Mouse (Mus musculus): ENCODE measurements at regions not wholly inside any gene's neighbourhood (a gene's known extent, or its start where the extent isn't known, plus 50 kb on each side); places are given as distances from the start of the nearest gene placed in this dataset.

- H3K27me3 ChIP-seq (ENCODE audit: low read depth, poor library complexity, severe bottlenecking), result peaks cover 13% of the 10 kb centered on the region
- no peaks in the 10 kb centered on the region for H3K36me3 ChIP-seq
- 33% methylated on average over 4 of the region's 4 CpGs for WGBS
Measured at GRCm38 (mm10) chr12:77058596-77059190, 96.7 kb upstream of the Max start.

GRCm38 (mm10) chr12:77056748-77057370 is 94.9 kb upstream of the Max start:
- Histone ChIP-seq H3K4me3 (no peak overlapping the region), H3K27me3 (ENCODE audit: low read depth, poor library complexity, severe bottlenecking) (peaks cover 13% of the 10 kb centered on the region), H3K4me1 (peaks cover 18% of the 10 kb centered on the region), H3K27ac (no peak overlapping the region), H3K36me3 (no peaks in the 10 kb centered on the region), H3K9me3 (replicated peaks) (no peaks in the 10 kb centered on the region)
- no peak for DNase-seq (ENCODE audit: low spot score)
- 76% methylated on average over 5 of the region's 5 CpGs for WGBS

More at GRCm38 (mm10) chr12:77058596-77059190, 96.7 kb upstream of the Max start:
- no peak for DNase-seq (ENCODE audit: low spot score)
- H3K4me1 ChIP-seq, result peaks cover 18% of the 10 kb centered on the region
- H3K9me3 ChIP-seq (replicated peaks), result no peaks in the 10 kb centered on the region
- no peak overlapping the region for H3K27ac ChIP-seq
- no peak overlapping the region for H3K4me3 ChIP-seq

DNA sequence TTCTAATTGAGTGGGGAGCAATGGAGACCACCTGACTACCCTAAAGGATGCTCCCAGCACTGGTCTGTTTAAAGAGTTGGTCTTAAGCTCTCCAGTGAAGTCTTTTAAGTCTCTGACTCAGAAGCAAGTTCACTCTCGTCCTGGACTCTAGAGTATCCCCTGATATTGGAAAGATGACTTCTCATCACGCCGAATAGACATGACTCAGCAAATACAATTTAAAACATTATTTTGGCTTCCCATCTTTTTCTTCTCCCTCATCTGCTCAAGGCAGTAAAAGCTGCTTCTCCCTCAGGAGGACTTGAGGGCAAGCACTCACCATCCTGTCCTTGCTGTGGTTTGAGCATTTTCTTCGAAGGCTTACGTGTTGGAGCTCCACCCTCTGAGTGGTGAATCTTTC is 92.7 kb upstream of the Max start:
- peaks cover 14% of the 10 kb centered on the region for H3K4me1 ChIP-seq
- H3K4me3 ChIP-seq, result no peak overlapping the region
- no peak for DNase-seq (ENCODE audit: low spot score)
- H3K9me3 ChIP-seq (replicated peaks), result no peaks in the 10 kb centered on the region
- H3K27me3 ChIP-seq (ENCODE audit: low read depth, poor library complexity, severe bottlenecking), result peaks cover 14% of the 10 kb centered on the region
- no peaks in the 10 kb centered on the region for H3K36me3 ChIP-seq
- H3K27ac ChIP-seq, result no peak overlapping the region
- 92% methylated on average over 5 of the region's 5 CpGs for whole genome bisulfite sequencing

DNA sequence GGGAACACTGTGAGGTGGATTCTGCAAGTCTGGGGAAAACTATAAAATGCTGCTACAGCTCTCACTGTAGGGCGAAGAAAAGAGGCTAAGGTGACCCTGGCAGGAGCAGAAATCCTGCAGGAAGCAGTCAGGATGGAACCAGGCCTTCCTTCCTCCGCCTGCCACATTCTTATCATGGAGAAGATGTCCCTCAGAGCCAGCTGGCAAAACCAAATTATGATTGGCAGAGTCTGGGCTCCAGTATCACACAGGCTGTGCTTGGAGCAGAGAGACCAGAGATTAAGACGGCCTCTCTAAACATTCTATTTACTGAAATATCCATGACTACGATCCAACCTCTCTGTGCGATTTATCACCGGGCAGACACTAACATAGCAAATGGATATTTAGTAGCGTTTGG is 92.2 kb upstream of the Max start:
- H3K27ac ChIP-seq, result no peak overlapping the region
- 93% methylated on average over 7 of the region's 7 CpGs for WGBS
- peaks cover 19% of the 10 kb centered on the region for H3K27me3 ChIP-seq (ENCODE audit: low read depth, poor library complexity, severe bottlenecking)
- DNase-seq (ENCODE audit: low spot score), result no peak
- H3K4me1 ChIP-seq, result peaks cover 13% of the 10 kb centered on the region
- no peaks in the 10 kb centered on the region for H3K36me3 ChIP-seq
- no peaks in the 10 kb centered on the region for H3K9me3 ChIP-seq (replicated peaks)
- H3K4me3 ChIP-seq, result no peak overlapping the region

DNA sequence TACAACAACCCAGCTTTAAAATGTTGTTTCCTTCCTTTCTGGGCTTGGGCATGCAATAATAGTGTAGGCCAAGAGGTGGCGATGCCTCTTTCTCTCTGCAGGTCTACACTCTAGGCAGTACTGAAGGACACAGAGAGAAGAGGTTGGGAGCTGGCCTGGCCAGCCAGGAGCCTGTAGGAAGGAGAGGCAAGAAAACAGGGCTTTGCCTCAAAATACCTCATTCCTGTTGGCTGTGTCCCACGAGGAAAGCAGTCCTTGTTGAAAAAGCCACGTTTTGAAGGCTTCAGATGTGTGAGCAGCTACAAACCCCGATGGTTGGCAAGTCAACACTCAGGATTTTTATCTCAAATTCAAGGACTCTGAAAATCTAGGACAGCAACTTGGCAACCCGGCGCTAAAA is 90.9 kb upstream of the Max start:
- Histone ChIP-seq H3K36me3 (no peaks in the 10 kb centered on the region), H3K27me3 (ENCODE audit: low read depth, poor library complexity, severe bottlenecking) (peaks cover 32% of the 10 kb centered on the region), H3K4me1 (peaks cover 14% of the 10 kb centered on the region), H3K9me3 (replicated peaks) (no peaks in the 10 kb centered on the region), H3K4me3 (no peak overlapping the region), H3K27ac (no peak overlapping the region)
- 73% methylated on average over 6 of the region's 6 CpGs for WGBS
- no peak for DNase-seq (ENCODE audit: low spot score)

DNA sequence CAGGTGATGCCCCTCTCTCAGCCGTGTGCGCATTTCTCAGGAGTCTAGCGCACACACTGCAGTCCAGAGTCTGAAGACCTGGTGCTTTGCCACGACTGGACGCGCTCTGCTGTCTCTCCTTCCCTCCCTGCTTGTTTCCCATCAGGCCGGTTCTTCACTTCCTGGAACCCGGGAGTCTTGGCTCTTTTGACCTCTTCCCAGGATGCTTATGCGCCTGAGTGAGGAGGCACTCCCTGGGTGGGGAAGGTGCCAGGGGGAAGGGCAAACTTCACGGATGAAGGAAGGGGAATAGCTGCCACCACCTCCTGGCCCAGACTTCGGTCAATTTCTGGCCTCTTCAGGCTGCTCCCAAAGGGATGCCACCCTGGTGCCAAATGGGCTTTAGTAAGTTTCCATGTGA is 86.4 kb upstream of the Max start:
- Histone ChIP-seq H3K9me3 (replicated peaks) (no peaks in the 10 kb centered on the region), H3K36me3 (no peaks in the 10 kb centered on the region), H3K4me1 (peaks cover 15% of the 10 kb centered on the region), H3K27ac (no peak overlapping the region), H3K4me3 (no peak overlapping the region), H3K27me3 (ENCODE audit: low read depth, poor library complexity, severe bottlenecking) (peaks cover 46% of the 10 kb centered on the region)
- WGBS, result 34% methylated on average over 11 of the region's 11 CpGs
- no peak for DNase-seq (ENCODE audit: low spot score)

- DNase-seq (ENCODE audit: low spot score), result no peak
- Histone ChIP-seq H3K27ac (no peak overlapping the region), H3K4me3 (no peak overlapping the region), H3K4me1 (peaks cover 15% of the 10 kb centered on the region), H3K9me3 (replicated peaks) (no peaks in the 10 kb centered on the region), H3K27me3 (ENCODE audit: low read depth, poor library complexity, severe bottlenecking) (peaks cover 46% of the 10 kb centered on the region), H3K36me3 (no peaks in the 10 kb centered on the region)
- 92% methylated on average over 1 of the region's 1 CpGs for WGBS
Measured at GRCm38 (mm10) chr12:77047273-77047672, 85.3 kb upstream of the Max start.

GRCm38 (mm10) chr12:77045956-77046355 is 84.0 kb upstream of the Max start:
- H3K36me3 ChIP-seq, result no peaks in the 10 kb centered on the region
- H3K9me3 ChIP-seq (replicated peaks), result no peaks in the 10 kb centered on the region
- H3K4me1 ChIP-seq, result peaks cover 18% of the 10 kb centered on the region
- H3K4me3 ChIP-seq, result no peak overlapping the region
- WGBS, result 88% methylated on average over 2 of the region's 2 CpGs
- H3K27ac ChIP-seq, result no peak overlapping the region
- H3K27me3 ChIP-seq (ENCODE audit: low read depth, poor library complexity, severe bottlenecking), result peaks cover 46% of the 10 kb centered on the region
- no peak for DNase-seq (ENCODE audit: low spot score)

GRCm38 (mm10) chr12:77045356-77045755 is 83.4 kb upstream of the Max start:
- Histone ChIP-seq H3K27ac (no peak overlapping the region), H3K4me3 (no peak overlapping the region), H3K27me3 (ENCODE audit: low read depth, poor library complexity, severe bottlenecking) (peaks cover 46% of the 10 kb centered on the region), H3K9me3 (replicated peaks) (no peaks in the 10 kb centered on the region), H3K36me3 (no peaks in the 10 kb centered on the region), H3K4me1 (peaks cover 18% of the 10 kb centered on the region)
- DNase-seq (ENCODE audit: low spot score), result no peak
- 83% methylated on average over 10 of the region's 10 CpGs for WGBS

DNA sequence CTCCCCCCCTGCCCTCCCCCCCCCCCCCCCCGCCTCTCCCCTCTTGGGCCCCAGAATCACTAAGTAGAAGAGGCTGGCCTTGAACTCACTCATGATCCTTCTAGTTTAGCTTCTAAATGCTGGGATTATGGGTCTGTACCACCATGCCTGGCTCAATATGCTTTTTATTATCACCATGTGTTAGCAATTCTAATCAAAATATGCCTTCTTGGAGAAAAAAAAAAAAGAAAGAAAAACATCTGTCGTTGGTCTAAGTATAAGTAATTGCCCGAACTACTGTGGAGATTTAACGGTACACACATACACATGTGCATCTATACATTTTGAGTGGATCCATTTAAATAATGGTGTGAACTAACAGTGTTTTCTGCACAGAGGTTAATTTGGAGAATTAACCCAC is 80.4 kb upstream of the Max start:
- Histone ChIP-seq H3K9me3 (replicated peaks) (no peaks in the 10 kb centered on the region), H3K4me1 (peaks cover 10% of the 10 kb centered on the region), H3K4me3 (no peak overlapping the region), H3K36me3 (no peaks in the 10 kb centered on the region), H3K27me3 (ENCODE audit: low read depth, poor library complexity, severe bottlenecking) (peaks cover 22% of the 10 kb centered on the region; the same call in 1 of the 2 replicates), H3K27ac (no peak overlapping the region)
- DNase-seq (ENCODE audit: low spot score), result no peak
- 37% methylated on average over 3 of the region's 4 CpGs for WGBS

DNA sequence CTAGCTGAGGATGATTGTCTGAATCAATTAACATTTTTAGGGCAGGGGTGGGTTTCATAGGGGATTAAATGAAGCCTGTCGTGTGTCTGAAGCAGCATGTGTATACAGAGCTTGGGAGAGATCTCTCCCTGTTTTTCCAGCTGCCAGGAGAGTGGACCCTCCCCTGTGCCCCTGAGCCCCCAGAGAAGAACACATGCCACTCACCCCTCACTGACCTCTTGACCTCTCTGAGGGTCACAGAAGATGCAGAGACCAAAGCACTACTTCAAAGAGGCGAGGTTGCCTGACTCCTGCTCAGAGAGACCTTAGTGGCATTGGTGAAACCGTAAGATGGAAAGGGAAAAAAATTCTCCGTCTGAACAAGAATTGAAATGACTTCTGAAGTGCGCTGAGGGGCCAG is 79.1 kb upstream of the Max start:
- Histone ChIP-seq H3K36me3 (no peaks in the 10 kb centered on the region), H3K9me3 (replicated peaks) (no peaks in the 10 kb centered on the region), H3K27me3 (ENCODE audit: low read depth, poor library complexity, severe bottlenecking) (peaks cover 16% of the 10 kb centered on the region; the same call in 1 of the 2 replicates), H3K27ac (no peak overlapping the region), H3K4me3 (no peak overlapping the region), H3K4me1 (peaks cover 10% of the 10 kb centered on the region)
- 16% methylated on average over 5 of the region's 5 CpGs for WGBS
- no peak for DNase-seq (ENCODE audit: low spot score)

DNA sequence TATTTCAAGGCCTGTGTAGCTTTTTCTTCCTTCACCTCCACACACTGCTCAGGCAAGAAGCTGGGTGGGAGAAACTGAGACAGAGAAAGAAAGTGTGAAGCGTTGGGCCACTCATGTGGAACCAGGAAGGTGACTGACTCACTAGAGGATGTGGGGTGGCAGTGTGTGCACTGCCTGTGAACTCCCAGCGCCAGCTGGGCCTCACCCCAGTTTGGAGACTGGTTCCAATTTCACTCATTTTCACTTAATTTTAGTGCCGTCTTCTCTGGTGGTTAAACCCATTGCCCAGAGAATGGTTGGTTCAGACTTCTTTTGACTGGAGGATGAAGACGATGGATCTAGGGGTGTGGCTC is 77.9 kb upstream of the Max start:
- no peak overlapping the region for H3K4me3 ChIP-seq

DNA sequence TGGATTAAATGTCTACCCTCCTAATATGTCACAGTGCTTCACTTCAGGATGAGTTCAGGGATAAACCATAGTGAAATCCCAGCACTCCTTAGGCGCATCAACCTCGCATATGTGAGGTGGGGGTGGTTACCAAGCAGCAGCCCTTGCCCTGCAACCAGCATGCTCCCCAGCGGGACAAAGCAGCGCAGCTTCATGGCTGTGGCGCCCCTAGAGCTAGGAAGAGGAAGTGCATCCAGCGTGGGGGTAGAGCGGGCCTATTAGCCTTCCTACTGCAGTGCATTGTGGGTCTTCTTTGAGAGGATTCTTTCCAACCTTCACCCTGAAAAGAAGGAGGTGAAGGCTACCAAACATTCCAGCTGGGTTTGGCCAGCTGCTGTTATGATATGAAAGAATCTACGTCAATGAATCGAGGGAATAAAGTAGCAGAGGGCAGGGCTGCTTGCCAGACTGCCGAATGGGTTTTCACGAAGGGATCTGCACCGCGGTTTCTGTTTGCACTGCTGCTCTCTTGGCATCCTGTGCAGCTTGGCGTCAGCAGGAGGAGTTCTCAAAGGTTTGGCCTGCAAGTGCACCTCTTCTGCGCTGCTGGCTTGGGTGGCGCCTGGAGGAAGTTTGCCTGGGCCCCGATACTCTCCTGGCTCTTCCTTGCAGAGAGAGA is 77.4 kb upstream of the Max start:
- WGBS, result 91% methylated on average over 17 of the region's 17 CpGs
- Histone ChIP-seq H3K36me3 (no peaks in the 10 kb centered on the region), H3K27me3 (ENCODE audit: low read depth, poor library complexity, severe bottlenecking) (no peaks in the 10 kb centered on the region), H3K9me3 (replicated peaks) (no peaks in the 10 kb centered on the region), H3K4me3 (no peak overlapping the region), H3K27ac (no peak overlapping the region), H3K4me1 (peaks cover 10% of the 10 kb centered on the region)
- DNase-seq (ENCODE audit: low spot score), result no peak

More for the DNA sequence above, 77.9 kb upstream of the Max start:
- no peaks in the 10 kb centered on the region for H3K36me3 ChIP-seq
- DNase-seq (ENCODE audit: low spot score), result no peak
- no peaks in the 10 kb centered on the region for H3K9me3 ChIP-seq (replicated peaks)
- 96% methylated on average over 4 of the region's 4 CpGs for WGBS
- H3K4me1 ChIP-seq, result peaks cover 10% of the 10 kb centered on the region
- no peak overlapping the region for H3K27ac ChIP-seq
- H3K27me3 ChIP-seq (ENCODE audit: low read depth, poor library complexity, severe bottlenecking), result peaks cover 5% of the 10 kb centered on the region; the same call in 1 of the 2 replicates
